Mouse (Mus musculus) layer of hippocampus, postnatal 14 days (tissue): Measurements from ENCODE around the gene Ppil3. TPM values are rescaled to one million over a fixed set of nuclear protein-coding genes. Genes with fewer than 3 reads are reported as not detected.

ENCODE experiments used
- DNase-seq, 2 experiments: peaks; one replicate each; pipeline ENCODE4 v3.0.0; 2021 to 2022; ENCODE audit warnings: low spot score in 2 of 2, mixed read lengths in 1 of 2
- long read RNA-seq, 2 experiments: library from polyadenylated mRNA; stranded (forward); transcript quantifications; one replicate each; pipeline ENCODE4 v2.0.0; 2021
- total RNA-seq, 2 experiments: library from RNA; stranded (reverse); gene quantifications; 2 replicates each; pipeline ENCODE4 v1.2.3; 2021

Gene Ppil3
- 10 to 100 TPM; 25.5 to 28.3 TPM for total RNA-seq
- long read RNA-seq, experiment 1, partial matches to known transcripts: 1 of 9 reads
- long read RNA-seq, experiment 1, other reads (novel, unspliced or antisense): 3 of 9 reads
- long read RNA-seq, experiment 2, transcript Ppil3-203 (7 exons, 1,033 nt): major isoform, 9 of 19 reads
- long read RNA-seq, experiment 2, partial matches to known transcripts: 1 of 19 reads
- long read RNA-seq, experiment 2, other reads (novel, unspliced or antisense): 7 of 19 reads

- DNase-seq: peak; percentile 94
Observed at GRCm38 (mm10) chr1:58445143-58445722, at the start of gene Ppil3, which contains the start of gene Nif3l1. TSS of gene Ppil3 (minus strand) at chr1:58445486. TSS of gene Nif3l1 (plus strand) at chr1:58445151.

- no peak for DNase-seq
Observed at GRCm38 (mm10) chr1:58482647-58483046, 37.4 kb upstream of the Ppil3 start.

GRCm38 (mm10) chr1:58475662-58476061 lies 30.4 kb upstream of the Ppil3 start:
- DNase-seq: no peak

GRCm38 (mm10) chr1:58465561-58465960 lies 20.3 kb upstream of the Ppil3 start:
- no peak for DNase-seq

GRCm38 (mm10) chr1:58465042-58465441 lies 19.8 kb upstream of the Ppil3 start:
- DNase-seq: no peak

- DNase-seq: no peak
Observed at GRCm38 (mm10) chr1:58463935-58464334, 18.6 kb upstream of the Ppil3 start.

GRCm38 (mm10) chr1:58460566-58460965 lies 15.3 kb upstream of the Ppil3 start:
- DNase-seq: no peak

GRCm38 (mm10) chr1:58458867-58459266 lies 13.6 kb upstream of the Ppil3 start:
- DNase-seq: no peak

- DNase-seq: no peak
Observed at GRCm38 (mm10) chr1:58458175-58458574, 12.9 kb upstream of the Ppil3 start.

GRCm38 (mm10) chr1:58454316-58454715 lies 9.0 kb upstream of the Ppil3 start:
- DNase-seq: no peak

GRCm38 (mm10) chr1:58448396-58448795 lies 3.1 kb upstream of the Ppil3 start:
- no peak for DNase-seq

GRCm38 (mm10) chr1:58447766-58448165 lies 2.5 kb upstream of the Ppil3 start:
- no peak for DNase-seq

- DNase-seq: no peak
Observed at GRCm38 (mm10) chr1:58445861-58446260, 575 bp upstream of the Ppil3 start.

GRCm38 (mm10) chr1:58444691-58445090 lies 595 bp downstream of the Ppil3 start:
- DNase-seq: no peak

- DNase-seq: no peak
Observed at GRCm38 (mm10) chr1:58424551-58424950, 20.7 kb downstream of the Ppil3 start.

GRCm38 (mm10) chr1:58423371-58424248 lies 21.7 kb downstream of the Ppil3 start, which contains the start of gene Clk1:
TSS of gene Clk1 (minus strand) at chr1:58424066.
- DNase-seq: peak; percentile 98

- DNase-seq: peak in 1 of 2 experiments; percentile 27
Observed at GRCm38 (mm10) chr1:58422879-58423278, 22.4 kb downstream of the Ppil3 start.

- no peak for DNase-seq
Observed at GRCm38 (mm10) chr1:58420961-58421360, 24.3 kb downstream of the Ppil3 start.

GRCm38 (mm10) chr1:58420032-58420431 lies 25.3 kb downstream of the Ppil3 start:
- no peak for DNase-seq

- DNase-seq: no peak
Observed at GRCm38 (mm10) chr1:58416048-58416447, 29.2 kb downstream of the Ppil3 start.

- no peak for DNase-seq
Observed at GRCm38 (mm10) chr1:58415442-58415841, 29.8 kb downstream of the Ppil3 start.

- DNase-seq: no peak
Observed at GRCm38 (mm10) chr1:58410776-58411175, 34.5 kb downstream of the Ppil3 start.
